Mouse (Mus musculus) olfactory bulb, adult 2 months (tissue): ENCODE measurements at regions not wholly inside any gene's neighbourhood (a gene's known extent, or its start where the extent isn't known, plus 50 kb on each side); places are given as distances from the start of the nearest gene placed in this dataset.

ENCODE experiments used
- CTCF ChIP-seq: fragments of 200-500 bp; IDR thresholded peaks from 2 replicates; pipeline ENCODE4 v1.5.1; 2012; ENCODE audit warnings: low read depth, mild to moderate bottlenecking, low read length, moderate library complexity; ENCODE audit not compliant: insufficient read depth
- POLR2A ChIP-seq: fragments of 200-500 bp; IDR thresholded peaks from 2 replicates; pipeline ENCODE4 v1.6.1; 2012; ENCODE audit warnings: mild to moderate bottlenecking, low read depth, low read length, moderate library complexity; ENCODE audit not compliant: insufficient read depth

- TF ChIP-seq CTCF (no peak), POLR2A (no peak)
These were observed 565.7 kb upstream of the Vstm2b start for GRCm38 (mm10) chr7:40332455-40332854.
